Mouse (Mus musculus) ES-E14 (cell line): ENCODE measurements around the gene 5430419D17Rik.

Source experiments
- MAFK ChIP-seq: IDR thresholded peaks from 2 replicates; pipeline ENCODE4 v1.6.1; 2014; ENCODE audit warnings: mild to moderate bottlenecking, low read depth, low read length, inconsistent platforms; ENCODE audit not compliant: insufficient read depth
- ZC3H11A ChIP-seq: IDR thresholded peaks from 2 replicates; pipeline ENCODE4 v1.6.1; 2012; ENCODE audit warnings: low read depth, mild to moderate bottlenecking, inconsistent platforms, low read length, borderline replicate concordance
- ZNF384 ChIP-seq: IDR thresholded peaks from 2 replicates; pipeline ENCODE4 v1.6.1; 2012; ENCODE audit warnings: low read depth, low read length, inconsistent platforms

- TF ChIP-seq ZC3H11A (no peak), MAFK (no peak), ZNF384 (no peak)
Observed at GRCm38 (mm10) chr7:131265851-131266250, 91.6 kb downstream of the 5430419D17Rik start.
